Mouse (Mus musculus) stomach, postnatal 0 days (tissue): ENCODE measurements around the gene Morn4. TPM values are rescaled to one million over a fixed set of nuclear protein-coding genes. Genes with fewer than 3 reads are reported as not detected.
"Not testable (repeated sequence)": the region's sequence is repeated elsewhere in the genome, so short reads cannot be mapped to it uniquely, and the experiment has no call there.

Source experiments
- ATAC-seq: fragments of 200-750 bp; cut with Nextera tagmentation; 2 replicates; pipeline ENCODE4 v1.8.0; 2017; ENCODE audit not compliant: low FRiP score, low TSS enrichment
- DNase-seq: peaks from one replicate; pipeline ENCODE4 v3.0.0-alpha.2; 2016; ENCODE audit warnings: low spot score
- H3K27ac ChIP-seq: fragments of 300-500 bp; sonication (generic); replicated peaks from 2 replicates; pipeline ENCODE4 v1.5.1; 2014; ENCODE audit warnings: mild to moderate bottlenecking, control low read depth
- H3K27me3 ChIP-seq: fragments of 300-500 bp; sonication (generic); 2 replicates; pipeline ENCODE4 v1.6.1; 2014; ENCODE audit warnings: low read length; ENCODE audit not compliant: control insufficient read depth, insufficient read depth
- H3K36me3 ChIP-seq: fragments of 300-500 bp; sonication (generic); 2 replicates; pipeline ENCODE4 v1.6.1; 2014; ENCODE audit warnings: low read length, mixed read lengths; ENCODE audit not compliant: control insufficient read depth, insufficient read depth
- H3K4me1 ChIP-seq: fragments of 300-500 bp; sonication (generic); replicated peaks from 2 replicates; pipeline ENCODE4 v1.6.1; 2014; ENCODE audit warnings: antibody characterized with exemption; ENCODE audit not compliant: control insufficient read depth, insufficient read depth
- H3K4me2 ChIP-seq: fragments of 300-500 bp; sonication (generic); replicated peaks from 2 replicates; pipeline ENCODE4 v1.6.1; 2014; ENCODE audit warnings: low read depth, mild to moderate bottlenecking, control low read depth, moderate library complexity
- H3K4me3 ChIP-seq: fragments of 300-500 bp; sonication (generic); 2 replicates; pipeline ENCODE4 v1.5.1; 2014; ENCODE audit warnings: low read depth, low read length, control low read depth
- H3K9ac ChIP-seq: fragments of 300-500 bp; sonication (generic); 2 replicates; pipeline ENCODE4 v1.6.1; 2014; ENCODE audit warnings: mild to moderate bottlenecking, low read length, control low read depth, mixed read lengths
- H3K9me3 ChIP-seq: fragments of 300-500 bp; sonication (generic); 2 replicates; pipeline ENCODE4 v1.6.1; 2016; ENCODE audit warnings: low read length; ENCODE audit not compliant: control insufficient read depth
- CTCF ChIP-seq: IDR thresholded peaks from 2 replicates; pipeline ENCODE4 v1.5.1; 2016; ENCODE audit warnings: antibody characterized with exemption, low read depth, mild to moderate bottlenecking, moderate library complexity
- EP300 ChIP-seq: optimal IDR thresholded peaks from 2 replicates; pipeline ENCODE3; 2016; ENCODE audit warnings: antibody characterized with exemption
- WGBS: fragments of 180-500 bp; shearing (Covaris S2); extraction: QIAGEN DNeasy Blood & Tissue Kit; methylation state at CpG from one replicate; pipeline ENCODE4 v1.1.7; 2014; 5-methylcytosine and 5-hydroxymethylcytosine counted together
- polyA plus RNA-seq: library from polyadenylated mRNA; unstranded; fragments of >200 nt; fragmentation: Nextera tagmentation; extraction: Ambion mirVana; gene quantifications from 2 replicates; pipeline ENCODE4 v1.2.1, GENCODE M21; 2015

Gene Morn4
- polyA plus RNA-seq, 1 experiment from 2014 or later = 7.3 TPM

GRCm38 (mm10) chr19:42099406-42099805 lies 13.2 kb upstream of the Morn4 start:
- H3K9ac ChIP-seq = no peak overlapping the region
- no peak overlapping the region for H3K4me3 ChIP-seq
- H3K9me3 ChIP-seq = no peaks in the 10 kb centered on the region
- no peak overlapping the region for H3K4me2 ChIP-seq
- H3K27me3 ChIP-seq = no peaks in the 10 kb centered on the region
- ATAC-seq (no peak), DNase-seq (no peak)
- H3K36me3 ChIP-seq = 0 out of 2 replicates have a peak, but pooled peaks cover 2% of the 10 kb centered on the region
- TF ChIP-seq CTCF (no peak), EP300 (no peak)
- no peak overlapping the region for H3K27ac ChIP-seq
- WGBS = 75% methylated on average over 3 of the region's 3 CpGs
- no peaks in the 10 kb centered on the region for H3K4me1 ChIP-seq

GRCm38 (mm10) chr19:42090637-42091141 lies 4.5 kb upstream of the Morn4 start:
- peak overlapping the region; percentile 97 for H3K27ac ChIP-seq
- peak overlapping the region; percentile 81 for H3K4me3 ChIP-seq
- under 1% methylated on average over 48 of the region's 52 CpGs for WGBS
- ATAC-seq = peak; percentile 60
- no peaks in the 10 kb centered on the region for H3K27me3 ChIP-seq
- peak overlapping the region; percentile 72 for H3K4me2 ChIP-seq
- no peak for DNase-seq
- no peaks in the 10 kb centered on the region for H3K9me3 ChIP-seq
- peaks cover 5% of the 10 kb centered on the region; the same call in 1 of the 2 replicates for H3K4me1 ChIP-seq
- no peaks in the 10 kb centered on the region for H3K36me3 ChIP-seq
- TF ChIP-seq EP300 = no peak
- no peak for TF ChIP-seq CTCF
- peak overlapping the region; percentile 90 for H3K9ac ChIP-seq

- WGBS = 1% methylated on average over 46 of the region's 55 CpGs
- Histone ChIP-seq H3K9me3 (no peaks in the 10 kb centered on the region), H3K27me3 (no peaks in the 10 kb centered on the region), H3K36me3 (no peaks in the 10 kb centered on the region), H3K4me2 (peak within 1 kb of the TSS; percentile 72), H3K4me1 (peaks cover 5% of the 10 kb centered on the region; the same call in 1 of the 2 replicates), H3K4me3 (peak within 1 kb of the TSS; percentile 81), H3K27ac (peak within 1 kb of the TSS; percentile 97), H3K9ac (peak within 1 kb of the TSS; percentile 90)
- ATAC-seq = peak; percentile 98
- DNase-seq = peak; percentile 99
- TF ChIP-seq CTCF = no peak
- no peak for TF ChIP-seq EP300
Observed at GRCm38 (mm10) chr19:42089748-42090595, 3.8 kb upstream of the Morn4 start, which contains the start of gene Pi4k2a. Gene Pi4k2a, plus strand, starts transcription at chr19:42090470.

GRCm38 (mm10) chr19:42089103-42089747 lies 3.1 kb upstream of the Morn4 start:
- Histone ChIP-seq H3K27me3 (no peaks in the 10 kb centered on the region), H3K4me3 (peak overlapping the region; percentile 81), H3K36me3 (no peaks in the 10 kb centered on the region), H3K9me3 (no peaks in the 10 kb centered on the region), H3K4me1 (peaks cover 5% of the 10 kb centered on the region; the same call in 1 of the 2 replicates), H3K27ac (peak overlapping the region; percentile 88), H3K9ac (peak overlapping the region; percentile 50; the same call in 1 of the 2 replicates), H3K4me2 (peak overlapping the region; percentile 62)
- DNase-seq (peak; percentile 59), ATAC-seq (0 out of 2 replicates have a peak, but pooled peaks have one; percentile 7)
- WGBS = 16% methylated on average over 14 of the region's 14 CpGs
- TF ChIP-seq CTCF (peak; percentile 33), EP300 (no peak)

GRCm38 (mm10) chr19:42085690-42086089 lies 467 bp downstream of the Morn4 start:
- Histone ChIP-seq H3K4me3 (peak overlapping the region; percentile 49), H3K27me3 (no peaks in the 10 kb centered on the region), H3K4me2 (peak overlapping the region; percentile 82), H3K27ac (no peak overlapping the region), H3K9ac (peak overlapping the region; percentile 59), H3K9me3 (no peaks in the 10 kb centered on the region), H3K36me3 (no peaks in the 10 kb centered on the region), H3K4me1 (peaks cover 3% of the 10 kb centered on the region; the same call in 1 of the 2 replicates)
- ATAC-seq (no peak), DNase-seq (no peak)
- TF ChIP-seq CTCF (no peak), EP300 (no peak)
- 8% methylated on average over 10 of the region's 10 CpGs for WGBS

GRCm38 (mm10) chr19:42081613-42082012 lies 4.5 kb downstream of the Morn4 start:
- DNase-seq, H3K9me3 ChIP-seq, H3K27me3 ChIP-seq, H3K4me3 ChIP-seq, H3K27ac ChIP-seq, H3K36me3 ChIP-seq, H3K9ac ChIP-seq, ATAC-seq, H3K4me1 ChIP-seq, H3K4me2 ChIP-seq: not testable (repeated sequence)
- WGBS = 91% methylated on average over 5 of the region's 5 CpGs
